Mouse (Mus musculus) kidney, postnatal 14 days (tissue): ENCODE results near the gene Ifnar1.

Experiments used
- DNase-seq: peaks from one replicate; pipeline ENCODE4 v3.0.0; 2022; ENCODE audit warnings: mixed read lengths

The Ifnar1 gene

GRCm38 (mm10) chr16:91545597-91546281 lies 60.7 kb downstream of the Ifnar1 start:
- no peak for DNase-seq

- DNase-seq: no peak
Measured at GRCm38 (mm10) chr16:91546391-91546835, 61.4 kb downstream of the Ifnar1 start.

- DNase-seq: peak; percentile 83
Measured at GRCm38 (mm10) chr16:91546836-91547741, 62.1 kb downstream of the Ifnar1 start, which contains the start of gene Ifngr2. TSS of gene Ifngr2 (plus strand) at chr16:91547072.

- no peak for DNase-seq
Measured at GRCm38 (mm10) chr16:91547974-91548373, 62.9 kb downstream of the Ifnar1 start.

DNA sequence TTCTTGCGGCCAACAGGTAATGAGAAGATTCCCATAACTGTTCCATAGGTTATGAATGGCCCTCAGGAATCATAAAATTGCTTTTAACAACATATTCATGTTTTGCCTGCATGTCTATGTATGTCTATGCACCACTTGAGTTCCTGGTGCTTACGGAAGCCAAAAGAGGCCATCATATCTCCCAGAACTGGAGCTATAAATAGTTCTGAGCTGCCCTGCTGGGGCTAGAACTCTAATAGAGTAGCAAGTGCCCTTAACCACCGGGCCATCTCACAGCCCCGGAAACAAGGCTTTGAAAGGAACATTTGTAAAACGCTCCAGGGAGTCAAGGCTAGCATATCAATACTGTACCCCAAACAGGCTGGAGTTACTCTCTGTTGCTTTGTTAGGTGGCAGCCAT lies 63.5 kb downstream of the Ifnar1 start:
- DNase-seq: no peak

DNA sequence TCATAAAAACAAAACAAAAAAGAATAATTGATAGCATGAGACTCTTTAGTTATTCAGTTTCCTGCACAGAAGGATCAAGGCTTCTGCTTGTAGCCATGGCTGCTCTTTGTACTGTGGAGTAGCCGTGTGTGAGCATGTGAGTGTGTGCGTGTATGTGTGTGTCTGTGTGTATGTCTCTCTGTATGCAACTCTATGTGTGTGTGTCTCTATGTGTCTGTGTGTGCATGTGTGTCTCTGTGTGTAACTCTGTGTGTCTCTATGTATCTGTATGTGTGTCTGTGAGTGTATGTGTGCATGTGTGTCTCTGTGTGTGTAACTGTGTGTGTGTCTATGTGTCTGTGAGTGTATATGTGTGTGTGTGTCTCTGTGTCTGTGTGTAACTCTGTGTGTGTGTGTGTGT lies 64.0 kb downstream of the Ifnar1 start:
- no peak for DNase-seq

DNA sequence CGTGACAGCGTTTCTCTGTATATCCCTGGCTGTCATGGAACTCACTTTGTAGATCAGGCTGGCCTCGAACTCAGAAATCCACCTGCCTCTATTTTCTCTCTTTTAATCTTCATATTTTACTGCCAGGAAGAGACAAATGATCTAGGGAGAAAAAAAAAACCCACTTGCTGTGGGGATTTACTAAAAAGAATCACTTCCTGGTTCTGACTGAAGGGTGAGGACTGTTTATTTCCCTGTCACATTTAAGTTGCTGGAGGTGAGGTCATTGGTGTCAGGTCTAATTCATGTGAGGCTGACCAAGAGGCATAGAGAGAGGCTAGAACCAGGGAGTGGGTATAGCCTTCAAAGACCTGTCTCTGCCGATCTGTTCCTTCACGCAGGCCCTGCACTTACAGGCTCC lies 64.6 kb downstream of the Ifnar1 start:
- no peak for DNase-seq

GRCm38 (mm10) chr16:91551081-91551524 lies 66.1 kb downstream of the Ifnar1 start:
- no peak for DNase-seq

GRCm38 (mm10) chr16:91552072-91552471 lies 67.0 kb downstream of the Ifnar1 start:
- DNase-seq: no peak

DNA sequence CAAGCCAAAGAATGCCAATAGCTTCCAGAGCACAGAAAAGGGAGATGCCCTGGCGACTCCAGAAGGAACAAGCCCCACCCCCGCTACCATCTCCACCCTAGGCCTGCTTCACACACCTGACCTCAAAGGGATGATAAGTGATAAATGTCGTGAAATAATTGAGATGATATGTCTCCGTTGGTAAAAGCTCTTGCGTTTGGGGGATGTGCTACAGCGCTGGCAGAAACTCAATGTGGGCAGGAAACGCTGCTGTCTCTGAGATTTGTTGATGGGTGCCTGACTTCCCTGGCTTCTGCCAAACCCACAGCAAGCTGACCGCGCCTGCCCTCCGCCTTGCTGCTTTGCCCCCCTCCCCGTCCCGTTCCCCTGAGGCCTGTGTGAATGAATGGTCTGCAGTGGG lies 68.6 kb downstream of the Ifnar1 start:
- peak; percentile 78 for DNase-seq

DNA sequence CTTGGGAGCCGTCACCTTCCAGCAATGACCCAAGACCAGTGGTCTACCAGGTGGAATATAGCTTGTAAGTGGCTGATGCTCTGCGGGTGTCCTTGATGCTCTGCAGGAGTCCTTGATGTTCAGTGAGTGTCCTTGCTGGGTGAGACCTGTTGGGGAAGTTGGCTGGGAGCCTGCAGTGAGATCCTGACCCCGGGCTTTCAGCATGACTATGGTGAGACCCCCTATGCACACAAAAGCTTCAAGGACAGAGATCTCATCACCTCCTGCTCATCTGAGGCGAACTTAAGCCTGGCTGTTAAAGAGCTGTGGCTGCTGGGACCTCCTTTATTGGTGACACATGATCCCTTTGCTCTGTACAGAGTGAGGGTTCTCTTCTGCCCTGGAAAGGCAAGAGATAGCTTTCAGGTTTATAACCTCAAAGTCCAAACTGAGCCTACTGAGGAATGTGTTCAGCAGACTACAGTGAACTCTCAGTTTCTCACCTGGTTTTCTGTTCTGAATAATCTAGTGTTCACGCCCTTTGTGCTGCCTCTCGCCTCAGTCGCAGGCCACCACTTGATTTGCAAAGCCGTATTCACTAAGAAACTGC lies 70.1 kb downstream of the Ifnar1 start:
- no peak for DNase-seq

DNA sequence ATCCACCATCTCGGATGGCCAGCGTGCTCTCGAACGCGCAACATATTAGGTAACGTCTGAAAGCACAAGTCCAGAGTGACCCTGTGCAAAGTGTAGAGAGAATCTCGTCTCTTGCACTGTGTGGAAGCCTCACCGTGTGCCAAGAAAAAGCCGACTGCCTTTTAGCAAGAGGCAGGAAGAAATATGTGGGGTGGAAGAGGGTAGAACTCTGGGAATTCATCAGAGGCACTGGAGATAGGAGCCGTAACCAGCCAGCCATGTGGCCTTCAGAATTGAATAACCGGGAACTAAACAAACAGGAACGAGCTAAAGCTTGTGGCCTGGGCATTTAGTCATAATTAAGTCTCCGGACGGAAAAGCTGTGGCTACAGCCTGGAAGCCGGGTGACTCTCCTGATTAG lies 71.6 kb downstream of the Ifnar1 start:
- DNase-seq: no peak
